Mouse (Mus musculus): Measurements from ENCODE around the gene Jmjd1c.

DNA sequence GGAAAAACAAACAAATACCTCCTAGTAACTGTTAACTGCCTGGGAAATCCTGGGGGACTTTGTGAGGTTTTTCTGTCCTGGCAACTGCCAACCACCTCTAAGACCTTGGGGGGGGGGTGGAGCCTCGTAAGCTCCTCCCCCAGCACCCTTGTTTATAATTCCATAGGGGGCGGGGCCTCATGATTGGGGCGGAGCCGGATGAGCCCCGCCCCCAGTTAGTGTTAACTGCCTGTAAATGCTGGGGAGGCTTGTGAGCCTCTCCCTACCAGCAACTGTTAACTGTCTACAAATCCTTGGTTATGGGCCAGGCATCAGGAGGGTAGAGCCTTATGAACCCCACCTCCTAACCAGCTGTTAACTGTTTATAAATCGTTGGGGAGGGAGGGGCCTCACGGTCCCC lies 23.4 kb downstream of the Jmjd1c start:
- no peak for TF ChIP-seq CTCF (IDR thresholded peaks at IDR 0.05; ENCODE audit: low read depth)
- TF ChIP-seq EP300 (optimal IDR thresholded peaks at IDR 0.05), result no peak
